Mouse (Mus musculus) liver, embryonic 15.5 days (tissue): ENCODE measurements around the gene Gm2016. TPM values are rescaled to one million over a fixed set of nuclear protein-coding genes. Genes with fewer than 3 reads are reported as not detected.

Source experiments
- polyA plus RNA-seq: library from polyadenylated mRNA; unstranded; fragments of >200 nt; fragmentation: Nextera tagmentation; extraction: Ambion mirVana; gene quantifications from 2 replicates; pipeline ENCODE4 v1.2.1, GENCODE M21; 2015

Gene Gm2016
- polyA plus RNA-seq, 1 experiment from 2014 or later = not detected

Other genes with a start within 250 kb of the Gm2016 start
- gene Gm16381, start 229.5 kb upstream of the Gm2016 start, polyA plus RNA-seq = not detected in 2 replicates
- not detected in 2 replicates for gene Gm21319, start 98.3 kb upstream of the Gm2016 start, polyA plus RNA-seq
- not detected in 2 replicates for gene Gm21936, start 78.6 kb upstream of the Gm2016 start, polyA plus RNA-seq
- gene BB287469, start 57.5 kb upstream of the Gm2016 start, polyA plus RNA-seq = not detected in 2 replicates
- not detected in 2 replicates for gene Gm2001, start 31.7 kb upstream of the Gm2016 start, polyA plus RNA-seq
- not detected in 2 replicates for gene Gm2022, start 21.3 kb downstream of the Gm2016 start, polyA plus RNA-seq
- gene Gm2035, start 45.8 kb downstream of the Gm2016 start, polyA plus RNA-seq = not detected in 2 replicates
- not detected in 2 replicates for gene Gm2042, start 80.0 kb downstream of the Gm2016 start, polyA plus RNA-seq
- not detected in 2 replicates for gene Gm2075, start 137.8 kb downstream of the Gm2016 start, polyA plus RNA-seq
- gene Gm6803, start 144.7 kb downstream of the Gm2016 start, polyA plus RNA-seq = not detected in 2 replicates
- not detected in 2 replicates for gene Gm2056, start 152.9 kb downstream of the Gm2016 start, polyA plus RNA-seq
- gene Gm16368, start 209.6 kb downstream of the Gm2016 start, polyA plus RNA-seq = not detected in 2 replicates